Mouse (Mus musculus) frontal cortex, adult 2 months (tissue): ENCODE data around the gene Plekhn1. TPM values are rescaled to one million over a fixed set of nuclear protein-coding genes. Genes with fewer than 3 reads are reported as not detected.

Experiments used
- DNase-seq, 2 experiments: peaks; one replicate each; pipeline ENCODE4 v3.0.0; 2022; ENCODE audit warnings: low spot score in 1 of 2; ENCODE audit errors: extremely low spot score in 1 of 2
- polyA plus RNA-seq: library from polyadenylated mRNA; depleted of rRNA; stranded (reverse); fragments of >200 nt; gene quantifications from 2 replicates; pipeline ENCODE4 v1.2.3, GENCODE M21; 2012; rRNA removed

Plekhn1 gene
- polyA plus RNA-seq, 1 experiment = 85.8 TPM

- peak in 1 of 2 experiments; percentile 72 for DNase-seq
Measured at GRCm38 (mm10) chr4:156185950-156186850, 48.5 kb downstream of the Plekhn1 start.

- DNase-seq = no peak
Measured at GRCm38 (mm10) chr4:156185456-156185949, 49.2 kb downstream of the Plekhn1 start.

GRCm38 (mm10) chr4:156184291-156184954, 50.2 kb downstream of the Plekhn1 start:
- DNase-seq = no peak

GRCm38 (mm10) chr4:156183747-156184146, 50.9 kb downstream of the Plekhn1 start:
- no peak for DNase-seq

GRCm38 (mm10) chr4:156177630-156178029, 57.0 kb downstream of the Plekhn1 start:
- no peak for DNase-seq

GRCm38 (mm10) chr4:156171828-156172227, 62.8 kb downstream of the Plekhn1 start:
- DNase-seq = peak in 1 of 2 experiments; percentile 0

Other genes with a start within 250 kb of the Plekhn1 start
- gene B3galt6, start 242.2 kb downstream of the Plekhn1 start, polyA plus RNA-seq = 9.7 and 10.6 TPM in 2 replicates
- gene Sdf4, start 242.0 kb downstream of the Plekhn1 start, polyA plus RNA-seq = 123 and 128 TPM in 2 replicates
- gene Tnfrsf4, start 221.0 kb downstream of the Plekhn1 start, polyA plus RNA-seq = 3.6 and 5.9 TPM in 2 replicates
- 0.22 and 0.27 TPM in 2 replicates for gene Tnfrsf18, start 208.7 kb downstream of the Plekhn1 start, polyA plus RNA-seq
- gene Ttll10, start 175.4 kb downstream of the Plekhn1 start, polyA plus RNA-seq = 0.04 and 0.06 TPM in 2 replicates
- gene 9430015G10Rik, start 124.9 kb downstream of the Plekhn1 start, polyA plus RNA-seq = 34.8 and 38.7 TPM in 2 replicates
- gene Rnf223, start 104.3 kb downstream of the Plekhn1 start, polyA plus RNA-seq = 1.5 and 2.5 TPM in 2 replicates
- gene Agrn, start 37.4 kb downstream of the Plekhn1 start, polyA plus RNA-seq = 198 and 200 TPM in 2 replicates
- 8.9 and 10.4 TPM in 2 replicates for gene Isg15, start 34.0 kb downstream of the Plekhn1 start, polyA plus RNA-seq
- gene AW011738, start 31.6 kb downstream of the Plekhn1 start, polyA plus RNA-seq = 5.2 and 5.4 TPM in 2 replicates
- gene Perm1, start 19.0 kb downstream of the Plekhn1 start, polyA plus RNA-seq = 0.92 and 0.96 TPM in 2 replicates
- 93.4 and 96.7 TPM in 2 replicates for gene Noc2l, start 1.2 kb upstream of the Plekhn1 start, polyA plus RNA-seq
- 2.7 and 3.8 TPM in 2 replicates for gene Samd11, start 20.8 kb upstream of the Plekhn1 start, polyA plus RNA-seq
- not detected in 2 replicates for gene Vmn2r-ps159, start 96.2 kb upstream of the Plekhn1 start, polyA plus RNA-seq